Mouse (Mus musculus) fat pad, adult 2 months (tissue): ENCODE data around the gene Myh10.

ENCODE experiments used
- DNase-seq: peaks from one replicate; pipeline ENCODE4 v3.0.0-alpha.2; 2011; ENCODE audit warnings: low read depth, low spot score; ENCODE audit errors: extremely low read depth

Gene Myh10

GRCm38 (mm10) chr11:68745374-68746200 lies 54.2 kb downstream of the Myh10 start:
- no peak for DNase-seq

- DNase-seq, result no peak
Observed at GRCm38 (mm10) chr11:68748121-68748520, 56.8 kb downstream of the Myh10 start.

- no peak for DNase-seq
Observed at GRCm38 (mm10) chr11:68750206-68750605, 58.8 kb downstream of the Myh10 start.

- DNase-seq, result no peak
Observed at GRCm38 (mm10) chr11:68750938-68751337, 59.6 kb downstream of the Myh10 start.

- DNase-seq, result no peak
Observed at GRCm38 (mm10) chr11:68754283-68754682, 62.9 kb downstream of the Myh10 start.

- no peak for DNase-seq
Observed at GRCm38 (mm10) chr11:68756456-68757348, 65.3 kb downstream of the Myh10 start.

GRCm38 (mm10) chr11:68759691-68760090 lies 68.3 kb downstream of the Myh10 start:
- DNase-seq, result no peak

- DNase-seq, result no peak
Observed at GRCm38 (mm10) chr11:68761155-68761554, 69.8 kb downstream of the Myh10 start.

- no peak for DNase-seq
Observed at GRCm38 (mm10) chr11:68761664-68762063, 70.3 kb downstream of the Myh10 start.

GRCm38 (mm10) chr11:68764622-68765021 lies 73.3 kb downstream of the Myh10 start:
- DNase-seq, result no peak

- no peak for DNase-seq
Observed at GRCm38 (mm10) chr11:68767762-68768542, 76.6 kb downstream of the Myh10 start.

GRCm38 (mm10) chr11:68769770-68770510 lies 78.6 kb downstream of the Myh10 start:
- no peak for DNase-seq

GRCm38 (mm10) chr11:68776147-68776655 lies 84.8 kb downstream of the Myh10 start:
- DNase-seq, result no peak

- no peak for DNase-seq
Observed at GRCm38 (mm10) chr11:68777933-68778332, 86.6 kb downstream of the Myh10 start.

GRCm38 (mm10) chr11:68778855-68779254 lies 87.5 kb downstream of the Myh10 start:
- DNase-seq, result no peak

GRCm38 (mm10) chr11:68779735-68780465 lies 88.5 kb downstream of the Myh10 start:
- no peak for DNase-seq

GRCm38 (mm10) chr11:68780466-68781114 lies 89.2 kb downstream of the Myh10 start:
- DNase-seq, result no peak

GRCm38 (mm10) chr11:68782336-68782735 lies 91.0 kb downstream of the Myh10 start:
- DNase-seq, result no peak

- DNase-seq, result no peak
Observed at GRCm38 (mm10) chr11:68785813-68786212, 94.5 kb downstream of the Myh10 start.
